Mouse (Mus musculus): ENCODE measurements around the gene Gga3.

GRCm38 (mm10) chr11:115595209-115595608 lies 8.6 kb downstream of the Gga3 start:
- no peak for TF ChIP-seq POLR2A (IDR thresholded peaks at IDR 0.05; ENCODE audit: low read depth, low read length)
- TF ChIP-seq CTCF (IDR thresholded peaks at IDR 0.05; ENCODE audit: extremely low read depth, insufficient read length, insufficient replicate concordance, low read depth, low read length) = no peak
